Mouse (Mus musculus) spleen, postnatal 14 days (tissue): ENCODE data around the gene Vmn2r48.
"Not testable (repeated sequence)": the region's sequence is repeated elsewhere in the genome, so short reads cannot be mapped to it uniquely, and the experiment has no call there.

Experiments
- DNase-seq, 2 experiments: peaks; one replicate each; pipeline ENCODE4 v3.0.0; 2021 to 2022; ENCODE audit warnings: low spot score in 2 of 2

Gene Vmn2r48

DNA sequence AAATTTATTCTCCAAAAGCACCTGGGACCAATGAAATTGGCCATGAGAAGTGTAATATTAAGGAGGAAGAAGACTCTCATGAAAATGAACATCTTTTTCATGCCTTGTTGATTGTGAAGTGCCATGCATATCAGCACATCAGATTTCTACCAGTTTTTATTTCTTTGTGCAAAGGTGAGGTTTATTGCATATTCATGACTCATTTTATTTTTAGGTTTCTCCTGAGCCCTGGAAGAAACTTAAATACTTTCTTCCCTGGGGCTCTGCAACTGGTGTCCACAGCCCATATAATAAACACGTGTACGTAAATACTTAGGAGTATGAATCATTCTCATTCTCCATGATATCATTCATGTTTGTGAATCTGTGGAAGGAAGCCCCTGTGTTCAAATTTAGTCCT is at the start of gene Vmn2r48:
TSS of gene Vmn2r48 (minus strand) at position 101 of the 400 bp plus-strand sequence.
- DNase-seq = not testable (repeated sequence)

DNA sequence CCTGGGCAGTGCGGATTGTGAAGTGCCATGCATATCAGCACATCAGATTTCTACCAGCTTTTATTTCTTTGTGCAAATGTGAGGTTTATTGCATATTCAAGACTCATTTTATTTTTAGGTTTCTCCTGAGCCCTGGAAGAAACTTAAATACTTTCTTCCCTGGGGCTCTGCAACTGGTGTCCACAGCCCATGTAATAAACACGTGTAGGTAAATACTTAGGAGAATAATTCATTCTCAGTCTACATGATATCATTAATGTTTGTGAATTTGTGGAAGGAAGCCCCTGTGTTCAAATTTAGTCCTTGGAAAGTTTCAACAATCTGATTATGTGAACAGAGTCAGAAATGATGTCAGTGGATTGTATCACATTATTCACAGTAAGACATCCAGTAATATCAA is 38.8 kb upstream of the Vmn2r48 start, which contains the start of gene Vmn2r49:
TSS of gene Vmn2r49 (minus strand) at position 101 of the 400 bp plus-strand sequence.
- DNase-seq = not testable (repeated sequence)
